Mouse (Mus musculus) embryonic facial prominence, embryonic 11.5 days (tissue): ENCODE measurements around the gene Ch25h. TPM values are rescaled to one million over a fixed set of nuclear protein-coding genes. Genes with fewer than 3 reads are reported as not detected.

Source experiments
- ATAC-seq: fragments of 200-750 bp; cut with Nextera tagmentation; replicated peaks from 2 replicates; pipeline ENCODE4 v1.8.0; 2017; ENCODE audit warnings: low read depth; ENCODE audit not compliant: insufficient number of reproducible peaks, low FRiP score, low TSS enrichment
- DNase-seq: peaks from one replicate; pipeline ENCODE4 v3.0.0-alpha.2; 2015; ENCODE audit warnings: low spot score
- H3K27ac ChIP-seq: fragments of 300-500 bp; sonication (generic); replicated peaks from 2 replicates; pipeline ENCODE4 v1.5.1; 2014; ENCODE audit warnings: mild to moderate bottlenecking, low read depth, low read length, control low read depth
- H3K27me3 ChIP-seq: fragments of 300-500 bp; sonication (generic); 2 replicates; pipeline ENCODE4 v1.6.1; 2014; ENCODE audit warnings: mild to moderate bottlenecking, low read length, moderate library complexity, mixed read lengths; ENCODE audit not compliant: control insufficient read depth, insufficient read depth
- H3K36me3 ChIP-seq: fragments of 300-500 bp; sonication (generic); replicated peaks from 2 replicates; pipeline ENCODE4 v1.6.1; 2014; ENCODE audit warnings: low read depth, mild to moderate bottlenecking, low read length, moderate library complexity, mixed read lengths; ENCODE audit not compliant: control insufficient read depth, insufficient read depth
- H3K4me1 ChIP-seq: fragments of 300-500 bp; sonication (generic); 2 replicates; pipeline ENCODE4 v1.6.1; 2014; ENCODE audit warnings: low read length, mixed read lengths; ENCODE audit not compliant: control insufficient read depth, insufficient read depth
- H3K4me2 ChIP-seq: fragments of 300-500 bp; sonication (generic); 2 replicates; pipeline ENCODE4 v1.6.1; 2014; ENCODE audit warnings: low read depth, mild to moderate bottlenecking, control low read depth, low read length, moderate library complexity
- H3K4me3 ChIP-seq: fragments of 300-500 bp; sonication (generic); 2 replicates; pipeline ENCODE4 v1.5.1; 2014; ENCODE audit warnings: low read depth, low read length, control low read depth
- H3K9ac ChIP-seq: fragments of 300-500 bp; sonication (generic); replicated peaks from 2 replicates; pipeline ENCODE4 v1.6.1; 2014; ENCODE audit warnings: mild to moderate bottlenecking, control low read depth, low read length
- H3K9me3 ChIP-seq: fragments of 300-500 bp; sonication (generic); replicated peaks from 2 replicates; pipeline ENCODE4 v1.6.1; 2016; ENCODE audit warnings: mild to moderate bottlenecking, low read length, inconsistent platforms, mixed read lengths; ENCODE audit not compliant: control insufficient read depth
- WGBS: fragments of 180-500 bp; shearing (Covaris S2); extraction: QIAGEN DNeasy Blood & Tissue Kit; methylation state at CpG from one replicate; pipeline ENCODE4 v1.1.7; 2014; 5-methylcytosine and 5-hydroxymethylcytosine counted together
- polyA plus RNA-seq: library from polyadenylated mRNA; unstranded; fragments of >200 nt; fragmentation: Nextera tagmentation; extraction: Ambion mirVana; gene quantifications from 2 replicates; pipeline ENCODE4 v1.2.1, GENCODE M21; 2014

Ch25h gene
- polyA plus RNA-seq, 1 experiment from 2014 or later, result 1.1 TPM

GRCm38 (mm10) chr19:34423783-34424335 lies 51.1 kb downstream of the Ch25h start:
- H3K4me2 ChIP-seq, result no peak overlapping the region
- H3K4me1 ChIP-seq, result no peaks in the 10 kb centered on the region
- H3K4me3 ChIP-seq, result no peak overlapping the region
- ATAC-seq, result no peak
- H3K36me3 ChIP-seq, result no peaks in the 10 kb centered on the region
- no peaks in the 10 kb centered on the region for H3K9me3 ChIP-seq
- DNase-seq, result no peak
- H3K9ac ChIP-seq, result no peak overlapping the region
- H3K27me3 ChIP-seq, result no peaks in the 10 kb centered on the region
- no peak overlapping the region for H3K27ac ChIP-seq
- WGBS, result 87% methylated on average over 4 of the region's 4 CpGs

Other genes with a start within 250 kb of the Ch25h start
- 53.3 and 59.8 TPM in 2 replicates for gene Acta2, start 219.6 kb downstream of the Ch25h start, polyA plus RNA-seq
- gene Fas, start 184.5 kb downstream of the Ch25h start, polyA plus RNA-seq, result 0.74 and 1.8 TPM in 2 replicates
- gene Lipa, start 52.3 kb upstream of the Ch25h start, polyA plus RNA-seq, result 34.8 and 35.6 TPM in 2 replicates
- 12.2 and 12.5 TPM in 2 replicates for gene Ifit2, start 75.5 kb upstream of the Ch25h start, polyA plus RNA-seq
- gene Ifit3, start 108.4 kb upstream of the Ch25h start, polyA plus RNA-seq, result 0.20 and 0.49 TPM in 2 replicates
- 0.33 TPM in 1 of 2 replicates, not detected in the other for gene Ifit1bl1, start 126.8 kb upstream of the Ch25h start, polyA plus RNA-seq
- gene Ifit3b, start 132.8 kb upstream of the Ch25h start, polyA plus RNA-seq, result 0.22 TPM in 1 of 2 replicates, not detected in the other
- gene Ifit1bl2, start 165.6 kb upstream of the Ch25h start, polyA plus RNA-seq, result 0.08 and 0.20 TPM in 2 replicates
- 0.29 and 0.40 TPM in 2 replicates for gene Ifit1, start 165.7 kb upstream of the Ch25h start, polyA plus RNA-seq